Mouse (Mus musculus) liver, adult 2 months (tissue): Measurements from ENCODE around the gene Actl6b.

ENCODE experiments used
- CTCF ChIP-seq: fragments of 200-500 bp; IDR thresholded peaks from 2 replicates; pipeline ENCODE4 v1.5.1; 2011; ENCODE audit warnings: low read depth, low read length, control low read depth
- POLR2A ChIP-seq: fragments of 200-500 bp; IDR thresholded peaks from 2 replicates; pipeline ENCODE4 v1.6.1; 2011; ENCODE audit warnings: low read length, control low read depth; ENCODE audit not compliant: insufficient read depth; ENCODE audit errors: extremely low read depth

GRCm38 (mm10) chr5:137565744-137566143 lies 12.4 kb downstream of the Actl6b start:
- TF ChIP-seq CTCF (no peak), POLR2A (no peak)
